ENCODE assay signal across 9 mouse cellular contexts in genomic region chr13:43795334-43795733, GRCm38 (mm10). TPM values are rescaled to one million over a fixed set of nuclear protein-coding genes. Genes with fewer than 3 reads are reported as not detected.
A peak's percentile ranks its signal among the peaks of the same experiment; 100 is the strongest.
DNase-seq lines count a peak whose midpoint lies in the region; ATAC-seq and TF ChIP-seq lines count a peak whose summit lies in the region.
"Had no signal": no experiment of that assay in that cellular context is flagged by ENCODE, and none has a peak within 500 bp of the region (broad histone marks: within the 10 kb centered on the region; RNA-seq: fewer than 3 reads in every experiment).

No protein-coding gene starts in this region.

- 24% methylated on average over 8 of the region's 8 CpGs for WGBS in heart, adult 2 months
- WGBS in heart, embryonic 11.5 days (ENCODE audit: insufficient replicate concordance): 44% methylated on average over 8 of the region's 8 CpGs
- 40% methylated on average over 8 of the region's 8 CpGs for WGBS in midbrain, embryonic 16.5 days
- 45% methylated on average over 8 of the region's 8 CpGs for WGBS in midbrain, embryonic 15.5 days

- peak; percentile 85 for TF ChIP-seq CTCF in heart, adult 2 months (IDR thresholded peaks at IDR 0.05)
- peak; percentile 88 for TF ChIP-seq CTCF in cortical plate, adult 2 months (IDR thresholded peaks at IDR 0.05; ENCODE audit: extremely low read depth, insufficient read depth, low read length)

- H3K27ac ChIP-seq in heart, adult 2 months: no peak overlapping the region
- H3K27ac ChIP-seq in heart, embryonic 11.5 days (ENCODE audit: low read depth, low read length): no peak overlapping the region
- H3K27ac ChIP-seq in midbrain, embryonic 16.5 days (ENCODE audit: low read length): no peak overlapping the region
- H3K27ac ChIP-seq in midbrain, embryonic 15.5 days: no peak overlapping the region
- no peak overlapping the region for H3K27ac ChIP-seq in cortical plate, adult 2 months (ENCODE audit: insufficient read depth, low read length)

- no peak for TF ChIP-seq POLR2A in heart, adult 2 months (IDR thresholded peaks at IDR 0.05; ENCODE audit: insufficient read depth, low read depth, low read length)
- no peak for TF ChIP-seq POLR2A in cortical plate, adult 2 months (IDR thresholded peaks at IDR 0.05; ENCODE audit: extremely low read depth, insufficient read depth, low read length)

- H3K9me3 ChIP-seq in heart, embryonic 11.5 days (replicated peaks; ENCODE audit: control insufficient read depth, low read length): no peaks in the 10 kb centered on the region
- no peaks in the 10 kb centered on the region for H3K9me3 ChIP-seq in midbrain, embryonic 16.5 days (replicated peaks; ENCODE audit: control insufficient read depth, low read length, poor library complexity, severe bottlenecking)
- no peaks in the 10 kb centered on the region for H3K9me3 ChIP-seq in midbrain, embryonic 15.5 days

- DNase-seq in heart, adult 2 months: peak; percentile 46 to 52
- peak; percentile 33 to 49 for DNase-seq in left cerebral cortex, postnatal 25 days (ENCODE audit: low spot score in 2 of 2)
- DNase-seq in yolk sac, embryonic 10.5 days (ENCODE audit: low spot score): no peak
- DNase-seq in urinary bladder, adult 18-20 months (ENCODE audit: low spot score in 2 of 2): no peak

- H3K4me3 ChIP-seq in heart, adult 2 months: no peak overlapping the region
- H3K4me3 ChIP-seq in heart, embryonic 11.5 days (ENCODE audit: low read depth, low read length): no peak overlapping the region
- H3K4me3 ChIP-seq in midbrain, embryonic 16.5 days (ENCODE audit: low read depth, low read length): no peak overlapping the region
- H3K4me3 ChIP-seq in midbrain, embryonic 15.5 days: no peak overlapping the region
- no peak overlapping the region for H3K4me3 ChIP-seq in cortical plate, adult 2 months (ENCODE audit: insufficient read depth, low read length)
- H3K4me3 ChIP-seq: myocyte had no signal

- intact Hi-C loops in heart, adult 2 months (cut with DNase I): loop anchor here (1.0 to 10.0 kb wide), 4 partner anchors 67 to 1182 kb away; no protein-coding TSS in a partner anchor
- intact Hi-C loops in left cerebral cortex, postnatal 25 days (cut with DNase I): loop anchor here (10.0 kb wide), 2 partner anchors 1039 to 1179 kb away; no protein-coding TSS in a partner anchor

- peaks cover 4% of the 10 kb centered on the region for H3K4me1 ChIP-seq in heart, adult 2 months (ENCODE audit: control insufficient read depth, insufficient read depth, low read length)
- 0 out of 2 replicates have a peak, but pooled peaks cover 3% of the 10 kb centered on the region for H3K4me1 ChIP-seq in heart, embryonic 11.5 days (ENCODE audit: control insufficient read depth, insufficient read depth, low read length)
- no peaks in the 10 kb centered on the region for H3K4me1 ChIP-seq in midbrain, embryonic 16.5 days (ENCODE audit: control insufficient read depth, insufficient read depth, low read length)
- H3K4me1 ChIP-seq in midbrain, embryonic 15.5 days: no peaks in the 10 kb centered on the region
- no peaks in the 10 kb centered on the region for H3K4me1 ChIP-seq in cortical plate, adult 2 months (ENCODE audit: control insufficient read depth, insufficient read depth, low read length)

- no peaks in the 10 kb centered on the region for H3K27me3 ChIP-seq in heart, adult 2 months (ENCODE audit: control insufficient read depth, insufficient read depth, low read length)
- no peaks in the 10 kb centered on the region for H3K27me3 ChIP-seq in heart, embryonic 11.5 days (ENCODE audit: control insufficient read depth, insufficient read depth, low read length)
- H3K27me3 ChIP-seq in midbrain, embryonic 16.5 days (ENCODE audit: control insufficient read depth, insufficient read depth, low read depth, low read length): 0 out of 2 replicates have a peak, but pooled peaks cover 3% of the 10 kb centered on the region
- H3K27me3 ChIP-seq in midbrain, embryonic 15.5 days (replicated peaks): 0 out of 2 replicates have a peak, but pooled peaks cover 2% of the 10 kb centered on the region

- no peaks in the 10 kb centered on the region for H3K79me2 ChIP-seq in heart, adult 2 months (replicated peaks; ENCODE audit: control insufficient read depth, insufficient read depth, low read length)

- TF ChIP-seq EP300 in heart, adult 2 months (IDR thresholded peaks at IDR 0.05; ENCODE audit: insufficient read depth, low read depth, low read length): peak; percentile 66; the same call in 1 of the 2 replicates

- ATAC-seq in heart, embryonic 11.5 days (replicated peaks; ENCODE audit: insufficient number of reproducible peaks, low FRiP score, low TSS enrichment): no peak
- peak; percentile 75; the same call in 1 of the 2 replicates for ATAC-seq in midbrain, embryonic 16.5 days
- no peak for ATAC-seq in midbrain, embryonic 15.5 days (replicated peaks)

- no peak overlapping the region for H3K4me2 ChIP-seq in heart, embryonic 11.5 days
- no peak overlapping the region for H3K4me2 ChIP-seq in midbrain, embryonic 16.5 days (ENCODE audit: low read length)
- no peak overlapping the region for H3K4me2 ChIP-seq in midbrain, embryonic 15.5 days

- H3K36me3 ChIP-seq in heart, adult 2 months (ENCODE audit: control insufficient read depth, insufficient read depth, low read length): no peaks in the 10 kb centered on the region
- H3K36me3 ChIP-seq in heart, embryonic 11.5 days (ENCODE audit: control insufficient read depth, insufficient read depth, low read length): no peaks in the 10 kb centered on the region
- H3K36me3 ChIP-seq in midbrain, embryonic 16.5 days (ENCODE audit: control insufficient read depth, insufficient read depth, low read length): no peaks in the 10 kb centered on the region
- H3K36me3 ChIP-seq in midbrain, embryonic 15.5 days (replicated peaks): no peaks in the 10 kb centered on the region

- H3K9ac ChIP-seq in heart, adult 2 months (ENCODE audit: low read depth, low read length): no peak overlapping the region
- H3K9ac ChIP-seq in heart, embryonic 11.5 days (ENCODE audit: low read depth, low read length): no peak overlapping the region
- H3K9ac ChIP-seq in midbrain, embryonic 16.5 days (ENCODE audit: low read depth, low read length): no peak overlapping the region
- H3K9ac ChIP-seq in midbrain, embryonic 15.5 days: no peak overlapping the region

RNA-seq across cellular contexts. Expression of gene Cd83, which starts 10.8 kb away (rescaled TPM):
- 1 to 10 TPM; 2.4 to 2.8 TPM for total RNA-seq in heart, adult 2 months (2021)
- polyA plus RNA-seq in heart, adult 2 months (2012; rRNA removed): 3.2 and 4.3 TPM in 2 replicates
- 2.2 and 2.4 TPM in 2 replicates for polyA plus RNA-seq in heart, embryonic 11.5 days (2014; fragmentation: Nextera tagmentation; extraction: Ambion mirVana)
- 23.5 and 28.1 TPM in 2 replicates for polyA plus RNA-seq in midbrain, embryonic 16.5 days (2015; fragmentation: Nextera tagmentation; extraction: Ambion mirVana)
- polyA plus RNA-seq in midbrain, embryonic 15.5 days (2015; fragmentation: Nextera tagmentation; extraction: Ambion mirVana): 20.3 and 20.4 TPM in 2 replicates
- 11.7 and 12.7 TPM in 2 replicates for polyA plus RNA-seq in cortical plate, adult 2 months (2012; rRNA removed)
- 1 to 10 TPM; 8.2 to 8.7 TPM for total RNA-seq in left cerebral cortex, postnatal 25 days (2021)
- polyA plus RNA-seq: myocyte had no signal

Comparison
In these comparisons a context has a peak if more than half of its experiments do, and no peak if none do; other contexts are left out.
1. DNase-seq: peak in heart, adult 2 months (2 of 2) and left cerebral cortex, postnatal 25 days (2 of 2); none in yolk sac, embryonic 10.5 days (single experiment) and urinary bladder, adult 18-20 months (0 of 2).